Mouse (Mus musculus): ENCODE measurements around the gene Nek7.

Nek7 gene

DNA sequence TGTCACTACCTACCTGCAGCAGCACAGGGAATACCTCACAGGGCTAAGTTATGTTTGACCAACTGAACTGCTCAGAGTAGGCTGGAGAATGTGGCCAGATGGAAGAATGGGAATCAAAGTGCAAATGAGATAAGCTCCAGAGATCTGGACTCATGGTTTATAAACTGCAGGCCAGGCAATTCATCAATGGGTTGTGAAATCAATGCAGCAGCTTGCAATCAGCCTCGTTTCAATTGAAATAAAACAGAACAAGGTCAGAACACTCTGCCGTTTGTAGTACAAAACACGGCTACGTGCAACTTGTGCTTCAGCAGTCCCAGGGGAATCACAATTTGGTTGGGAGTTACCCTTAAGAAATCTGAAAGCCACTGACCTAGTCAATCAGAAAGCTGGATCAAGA, 109.4 kb downstream of the Nek7 start:
- DNase-seq (ENCODE audit: low read depth) = no peak

DNA sequence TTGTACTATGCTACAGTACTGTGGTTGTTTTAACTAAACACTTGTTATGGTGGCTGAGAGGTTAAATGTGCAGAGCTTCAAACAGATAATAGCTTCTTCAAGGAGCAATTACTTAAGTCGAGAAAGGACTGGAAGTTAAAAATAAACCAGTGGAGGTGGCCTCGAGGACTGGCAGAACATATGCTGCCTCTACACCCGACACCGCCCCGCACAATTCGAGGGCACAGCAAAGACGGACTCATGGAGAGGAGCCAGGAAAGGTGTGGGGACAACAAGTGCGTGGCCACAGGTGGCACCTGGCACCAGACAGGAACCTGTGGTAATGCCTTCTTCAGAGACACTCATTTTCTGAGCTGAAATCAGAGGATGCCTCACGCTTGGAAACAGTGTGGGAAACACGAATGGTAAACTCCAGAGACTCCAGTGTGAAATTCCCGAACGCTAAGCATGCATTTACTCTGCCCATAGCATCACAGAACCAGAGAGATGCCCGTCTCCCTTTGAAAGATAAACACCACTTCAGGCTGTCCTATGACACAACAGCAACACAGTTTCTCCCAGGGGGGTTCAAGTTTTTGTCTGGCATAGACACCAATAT, 112.4 kb downstream of the Nek7 start:
- no peak for DNase-seq (ENCODE audit: low read depth)

DNA sequence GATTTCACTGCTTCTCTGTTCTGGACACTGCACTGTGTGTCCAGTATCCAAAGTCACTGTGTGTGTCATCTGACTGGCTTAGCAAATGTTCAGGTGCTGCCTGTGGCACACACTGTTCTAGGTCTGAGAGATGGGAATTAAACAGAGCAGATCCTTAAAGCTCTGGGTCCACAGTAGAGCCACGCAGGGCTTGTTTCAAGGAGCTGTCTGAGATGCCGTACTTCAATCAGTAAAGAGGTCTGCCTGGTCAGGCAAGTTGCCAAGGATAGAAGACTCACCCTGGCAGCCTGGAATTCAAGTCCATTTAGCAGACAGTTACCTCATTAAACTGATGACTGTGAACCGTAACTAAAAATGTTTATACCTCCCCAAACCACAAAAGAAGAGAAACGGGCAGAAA, 112.9 kb downstream of the Nek7 start:
- no peak for DNase-seq (ENCODE audit: low read depth)

DNA sequence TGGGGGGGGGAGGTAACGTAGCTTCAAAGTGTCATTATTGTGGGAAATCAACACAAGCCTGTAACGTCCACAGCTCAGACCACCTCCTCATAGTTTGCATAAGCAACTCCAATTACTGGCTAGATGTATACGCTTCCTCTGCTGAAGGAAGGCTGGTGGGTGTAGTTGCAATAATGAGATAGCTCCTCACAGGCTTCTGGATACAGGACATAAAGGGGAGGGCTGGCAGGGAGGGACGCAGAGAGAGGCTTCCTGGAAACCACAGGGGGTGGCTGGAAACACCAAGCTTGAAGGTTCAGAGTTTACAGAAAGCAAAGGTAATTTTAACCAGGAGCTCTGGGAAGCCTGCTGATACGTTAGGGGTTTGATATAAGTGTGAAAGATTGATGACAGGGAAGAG, 115.7 kb downstream of the Nek7 start:
- DNase-seq (ENCODE audit: low read depth) = no peak

DNA sequence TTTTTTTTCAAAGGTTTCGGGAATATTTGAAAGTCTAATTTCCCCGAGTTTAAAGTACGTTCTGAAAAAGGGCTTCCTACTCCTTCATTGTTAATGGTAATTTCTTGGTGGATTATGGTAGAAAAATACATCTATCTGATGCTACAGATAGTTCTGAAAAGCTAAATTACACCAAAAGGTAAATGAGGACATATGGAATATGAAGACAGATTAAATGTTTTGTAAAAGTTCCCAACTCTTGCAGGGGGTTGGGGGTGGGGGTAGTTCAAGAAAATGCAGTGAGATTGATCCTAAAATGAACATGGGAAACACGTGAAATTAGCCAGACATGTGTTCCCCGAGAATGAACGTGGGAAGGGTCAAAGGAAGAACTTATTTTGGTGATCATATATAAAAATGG, 119.2 kb downstream of the Nek7 start:
- DNase-seq (ENCODE audit: low read depth) = no peak

DNA sequence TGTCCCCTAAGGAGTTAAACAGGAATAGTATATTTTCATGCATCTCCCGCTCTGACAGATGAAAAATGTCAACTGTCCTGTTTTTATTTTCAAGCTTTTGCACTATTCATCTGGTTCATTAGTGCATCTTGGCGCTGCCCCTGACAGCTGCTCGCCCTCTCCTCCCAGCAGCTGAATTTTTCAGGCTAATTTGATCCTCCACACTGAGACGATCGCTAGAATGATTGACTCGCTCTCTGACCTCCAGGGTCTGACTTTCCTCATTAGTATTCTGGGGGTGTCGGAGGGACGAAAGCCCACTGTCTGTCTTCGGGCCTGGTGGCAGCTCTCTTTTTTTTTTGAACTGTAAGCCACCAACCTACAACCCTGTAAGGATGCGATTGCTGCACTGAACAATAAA, 119.8 kb downstream of the Nek7 start:
- DNase-seq (ENCODE audit: low read depth) = no peak

DNA sequence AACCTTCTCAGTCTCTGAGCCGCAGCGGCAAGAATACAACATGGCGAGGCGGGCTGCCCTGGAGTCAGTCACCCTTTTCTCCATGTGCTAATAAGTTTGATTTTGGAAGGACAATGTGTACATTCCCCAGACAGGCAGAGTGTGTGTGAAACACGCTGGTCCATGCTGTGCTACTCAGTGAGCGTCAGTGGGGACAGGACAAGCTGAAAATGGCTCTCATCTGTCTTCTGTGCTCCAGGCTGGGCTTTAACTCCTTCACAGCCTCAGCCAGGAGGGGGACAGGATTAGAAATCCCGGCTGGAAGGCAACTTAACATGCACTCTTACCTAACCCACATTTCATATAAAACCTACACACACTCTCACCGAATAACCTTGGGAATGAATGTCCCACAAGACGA, 120.5 kb downstream of the Nek7 start:
- DNase-seq (ENCODE audit: low read depth) = no peak

DNA sequence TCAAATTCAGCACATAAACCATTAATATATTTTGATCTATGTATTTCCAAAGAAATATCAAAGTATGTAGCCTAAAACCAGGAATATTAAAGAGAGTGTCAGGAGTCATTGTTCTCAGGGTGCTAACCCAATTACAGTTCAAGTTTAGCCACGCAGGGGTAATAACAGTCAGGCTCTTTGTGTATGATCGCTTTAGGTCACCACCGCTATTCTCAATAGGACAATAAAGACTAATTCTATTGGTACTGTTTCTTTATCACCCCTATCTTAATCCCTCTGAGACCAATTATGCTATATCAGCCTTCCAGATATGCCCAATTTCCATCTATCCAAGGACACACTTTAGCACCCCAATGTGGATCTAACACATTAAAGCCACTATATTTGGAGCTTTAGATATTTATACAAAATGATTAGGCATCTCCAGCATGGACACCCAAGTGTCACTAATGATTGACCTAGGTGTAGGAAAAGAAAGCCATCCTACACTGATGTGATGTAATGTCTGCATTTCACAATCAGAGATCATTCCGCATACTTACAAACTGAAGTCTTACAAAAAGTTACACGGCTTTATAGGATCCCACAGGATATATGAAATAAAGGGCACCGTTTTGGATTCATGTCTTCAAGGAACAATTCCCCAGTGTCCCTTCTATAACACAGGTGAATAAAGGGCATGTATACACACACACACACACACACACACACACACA, 128.4 kb downstream of the Nek7 start:
- no peak for DNase-seq (ENCODE audit: low read depth)

DNA sequence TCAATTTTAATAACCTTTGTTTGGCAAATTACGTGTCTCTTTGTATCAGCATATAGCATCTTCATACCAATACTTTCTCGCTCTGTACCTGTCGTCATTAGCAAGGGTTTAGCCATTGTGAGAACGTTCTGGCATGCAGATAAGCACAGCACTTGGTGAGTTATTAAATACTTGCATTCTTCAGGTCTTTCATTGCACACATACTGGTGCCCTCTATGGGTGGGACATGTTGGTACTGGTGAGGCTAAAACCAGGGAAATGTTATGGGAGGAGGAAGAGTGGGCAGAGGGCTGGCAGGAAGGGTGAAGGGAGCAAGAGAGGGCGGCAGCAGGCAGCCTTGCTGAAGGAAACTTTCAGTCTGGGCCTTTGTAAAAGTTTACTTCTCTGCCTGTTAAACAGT, 132.4 kb downstream of the Nek7 start:
- DNase-seq (ENCODE audit: low read depth) = no peak

DNA sequence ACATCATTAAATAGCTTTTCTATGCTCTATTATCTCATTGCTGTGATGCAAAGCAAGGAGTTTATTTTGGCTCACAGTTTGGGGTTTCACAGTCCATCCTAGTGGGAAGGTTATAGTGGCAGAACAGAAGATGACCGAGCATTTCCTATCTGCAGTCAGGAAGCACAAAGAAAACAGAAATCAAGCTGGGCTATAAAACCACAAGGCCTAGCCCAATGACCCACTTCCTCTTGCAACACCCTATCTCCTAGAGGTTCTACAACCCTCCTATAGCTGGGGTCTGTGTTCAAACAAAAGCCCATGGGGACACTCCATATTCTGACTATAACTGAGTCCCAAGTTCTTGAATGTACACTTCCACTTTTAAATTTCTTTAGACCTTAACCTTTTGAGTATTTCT, 139.2 kb downstream of the Nek7 start:
- no peak for DNase-seq (ENCODE audit: low read depth)

DNA sequence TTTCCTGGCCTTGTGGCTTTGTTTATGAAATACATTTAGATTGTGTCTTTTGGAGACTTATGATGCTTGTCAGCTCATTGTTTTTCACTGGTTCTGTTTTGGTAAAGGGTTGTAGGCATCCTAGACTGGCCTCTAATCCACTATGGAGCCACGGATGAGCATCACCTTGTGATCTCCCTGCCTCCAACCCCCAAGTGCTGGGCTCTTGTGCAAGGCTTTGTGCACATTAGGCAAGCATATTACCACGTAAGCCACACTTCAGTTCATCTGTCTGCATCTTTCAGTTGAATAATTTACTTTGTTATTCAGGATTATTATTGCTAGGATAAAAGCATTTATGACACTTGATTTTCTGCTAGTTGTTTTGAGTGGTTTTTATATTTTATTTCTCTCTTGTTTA, 154.6 kb downstream of the Nek7 start:
- no peak for DNase-seq (ENCODE audit: low read depth)

DNA sequence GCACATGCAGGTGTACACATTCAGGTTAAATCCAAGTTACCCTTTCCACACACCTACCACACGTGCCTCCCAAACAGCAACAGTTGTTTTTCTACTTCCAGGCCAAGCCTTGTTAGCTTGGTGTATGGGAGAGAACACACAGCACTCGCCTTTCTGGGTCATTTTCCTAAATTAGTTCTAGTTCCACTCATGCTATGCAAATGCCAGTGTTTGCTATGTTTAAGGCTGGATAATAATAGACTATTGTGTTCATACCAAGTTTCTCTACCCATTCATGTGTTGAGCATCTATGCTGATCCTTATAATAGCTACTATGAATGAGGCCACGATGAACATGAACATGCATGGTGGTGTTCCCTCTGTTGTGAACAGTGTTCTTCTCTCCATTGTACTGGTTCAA, 158.5 kb downstream of the Nek7 start:
- DNase-seq (ENCODE audit: low read depth) = no peak

DNA sequence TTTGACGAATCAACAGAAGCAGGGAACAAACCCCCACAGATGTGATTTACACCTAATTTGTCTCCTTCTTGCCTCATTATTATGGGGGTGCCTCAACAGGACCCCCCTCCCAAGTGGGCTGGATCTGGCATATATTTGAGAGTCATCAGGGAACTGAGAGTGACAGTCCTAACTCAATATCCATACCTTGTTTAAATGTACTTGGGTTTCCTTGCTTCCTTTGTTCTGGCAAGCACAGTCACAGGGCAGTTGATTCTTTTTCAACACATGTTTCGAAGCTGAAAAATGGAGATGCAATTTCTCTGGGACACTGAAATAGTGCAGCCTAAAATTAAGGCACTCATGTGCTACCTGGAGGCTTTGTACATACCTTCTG, 170.5 kb downstream of the Nek7 start:
- no peak for DNase-seq (ENCODE audit: low read depth)

DNA sequence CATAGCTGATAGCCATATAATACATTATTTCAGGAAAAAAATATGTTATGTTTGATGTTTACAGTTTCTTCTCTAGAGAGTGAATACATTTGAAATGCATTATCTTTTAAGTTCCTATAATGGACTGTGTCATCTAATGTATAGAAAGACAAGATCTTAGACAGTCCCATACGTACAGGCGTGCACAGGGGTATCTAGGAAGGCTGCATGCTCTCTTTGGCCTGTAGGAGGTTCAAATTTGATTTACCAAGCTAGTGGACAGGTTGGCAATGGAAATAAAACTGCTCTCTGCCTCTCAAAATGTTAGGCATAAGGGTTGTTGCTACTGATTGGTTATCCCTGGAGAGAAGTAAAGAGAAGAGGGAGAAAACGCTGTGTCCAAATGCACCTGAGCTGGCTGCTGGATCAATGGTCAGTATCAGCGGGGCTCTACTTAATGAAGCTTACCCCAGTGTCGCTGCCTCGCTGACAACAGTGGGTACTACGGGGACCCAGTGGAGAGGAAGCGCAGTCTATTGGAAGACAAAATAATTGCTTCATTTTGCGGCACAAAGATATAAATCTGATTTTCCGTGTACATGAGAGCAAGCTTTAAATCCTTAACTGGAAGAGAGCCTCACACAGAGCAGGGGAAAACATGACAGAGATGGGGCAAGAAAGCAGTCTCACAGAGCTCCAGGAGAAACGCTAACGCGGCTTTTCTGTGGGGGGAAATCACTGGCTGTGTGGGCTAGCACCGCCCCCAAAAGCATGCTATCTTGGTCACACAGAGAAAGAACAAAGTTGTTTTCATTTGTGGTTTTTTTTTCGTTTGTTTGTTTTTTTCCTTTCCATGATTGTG, 171.1 kb downstream of the Nek7 start:
- no peak for DNase-seq (ENCODE audit: low read depth)

DNA sequence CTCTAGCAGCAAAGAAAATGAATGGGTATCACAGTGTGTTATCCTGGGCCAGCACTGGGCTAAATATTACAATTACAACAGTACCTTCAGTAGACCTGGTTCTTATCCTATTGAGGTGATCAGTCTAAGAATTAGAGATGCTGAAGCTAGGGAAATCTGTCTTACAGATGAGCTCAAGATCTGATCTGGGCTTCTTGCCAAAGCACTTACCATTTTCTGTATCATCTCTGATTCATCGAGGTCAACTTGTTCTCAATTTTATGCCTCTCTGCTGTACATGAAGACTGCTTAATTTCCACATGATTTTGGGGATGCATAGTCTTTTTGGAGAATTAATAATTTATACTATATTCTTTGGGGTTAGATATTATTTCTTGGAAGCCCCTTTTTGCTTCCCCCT, 173.1 kb downstream of the Nek7 start:
- DNase-seq (ENCODE audit: low read depth) = no peak
